ENCODE assay signal across 19 mouse cellular contexts in the genomic region with DNA sequence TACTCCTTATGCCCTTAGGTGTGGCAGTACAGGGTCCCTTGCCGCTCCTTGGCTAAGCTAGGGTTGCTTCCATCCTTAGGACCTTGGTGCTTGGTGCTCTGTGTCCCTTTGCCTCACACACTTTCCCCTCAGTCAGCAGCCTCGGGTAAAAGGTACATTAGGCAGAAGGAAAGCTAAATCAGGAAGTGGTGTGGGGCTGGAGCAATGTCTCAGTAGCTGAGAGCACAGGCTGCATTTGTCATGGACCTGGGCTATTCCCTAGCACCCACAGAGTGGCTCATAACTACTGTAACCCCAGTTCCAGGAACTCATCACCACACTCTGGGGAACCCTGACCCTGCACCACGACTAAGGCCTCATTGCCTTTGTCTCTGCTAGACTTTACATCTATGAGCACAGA. TPM values are rescaled to one million over a fixed set of nuclear protein-coding genes. Genes with fewer than 3 reads are reported as not detected.
DNase-seq lines count a peak whose midpoint lies in the region; ATAC-seq and TF ChIP-seq lines count a peak whose summit lies in the region.
"Had no signal": no experiment of that assay in that cellular context is flagged by ENCODE, and none has a peak within 500 bp of the region (broad histone marks: within the 10 kb centered on the region; RNA-seq: fewer than 3 reads in every experiment).

No protein-coding gene starts in this region.

- peak overlapping the region; percentile 36; the same call in 1 of the 2 replicates for H3K27ac ChIP-seq in lung, embryonic 14.5 days (ENCODE audit: low read depth)
- H3K27ac ChIP-seq: liver, embryonic 15.5 days had no signal

- peaks cover 51% of the 10 kb centered on the region for H3K4me1 ChIP-seq in lung, embryonic 14.5 days (ENCODE audit: insufficient read depth)
- H3K4me1 ChIP-seq in lung, adult 2 months (ENCODE audit: control insufficient read depth, insufficient read depth, low read length) = peaks cover 14% of the 10 kb centered on the region
- H3K4me1 ChIP-seq in megakaryocyte, embryonic 14.5 days = peaks cover 88% of the 10 kb centered on the region

- H3K9me3 ChIP-seq in lung, embryonic 14.5 days (ENCODE audit: low read depth, low read length) = no peaks in the 10 kb centered on the region
- H3K9me3 ChIP-seq in megakaryocyte, embryonic 14.5 days = no peaks in the 10 kb centered on the region
- H3K9me3 ChIP-seq: liver, embryonic 15.5 days had no signal

- H3K4me2 ChIP-seq in lung, embryonic 14.5 days = no peak overlapping the region
- H3K4me2 ChIP-seq: liver, embryonic 15.5 days had no signal

- no peak for TF ChIP-seq CTCF in lung, embryonic 14.5 days (IDR thresholded peaks at IDR 0.05; ENCODE audit: low read depth)
- no peak for TF ChIP-seq CTCF in lung, adult 2 months (IDR thresholded peaks at IDR 0.05; ENCODE audit: insufficient read depth, low read length)

- DNase-seq in lung, embryonic 14.5 days = no peak
- no peak for DNase-seq in lung, adult 2 months
- peak; percentile 53 for DNase-seq in MEL-GATA-1-ER (ENCODE audit: extremely low read depth, low read depth)
- no peak for DNase-seq in right cerebral cortex, postnatal 14 days
- DNase-seq in left cerebral cortex, postnatal 36 days (ENCODE audit: low spot score in 2 of 2) = no peak
- no peak for DNase-seq in embryo, embryonic 10.5 days (ENCODE audit: low spot score)
- DNase-seq: adrenal gland, adult 8-10 months; cerebellum, adult 11 months; gastrocnemius, postnatal 25 days; heart, postnatal 14 days; kidney, adult 18-20 months; kidney, postnatal 14 days; thymus, postnatal 25 days had no signal

- H3K27me3 ChIP-seq in lung, embryonic 14.5 days (ENCODE audit: insufficient read depth, low read length) = no peaks in the 10 kb centered on the region
- H3K27me3 ChIP-seq in megakaryocyte, embryonic 14.5 days (replicated peaks) = no peaks in the 10 kb centered on the region
- H3K27me3 ChIP-seq: liver, embryonic 15.5 days had no signal

- WGBS in lung, embryonic 14.5 days = 78% methylated on average over 3 of the region's 3 CpGs
- 67% methylated on average over 3 of the region's 3 CpGs for WGBS in lung, adult 2 months

- no peak for ATAC-seq in lung, embryonic 14.5 days (ENCODE audit: insufficient read depth)
- peak; percentile 71 for ATAC-seq in granulocyte monocyte progenitor cell, adult 5-6 weeks (replicated peaks; ENCODE audit: poor library complexity, severe bottlenecking)
- ATAC-seq: CD4-positive, CD25-positive, alpha-beta regulatory T cell, adult 4 months; forebrain, embryonic 16.5 days had no signal

- no peak for TF ChIP-seq POLR2A in lung, adult 2 months (IDR thresholded peaks at IDR 0.05; ENCODE audit: borderline replicate concordance, extremely low read depth, low read depth, low read length)

- H3K9ac ChIP-seq in lung, embryonic 14.5 days = no peak overlapping the region
- H3K9ac ChIP-seq: liver, embryonic 15.5 days had no signal

- H3K36me3 ChIP-seq in lung, embryonic 14.5 days (ENCODE audit: insufficient read depth) = peaks cover 16% of the 10 kb centered on the region
- peaks cover 28% of the 10 kb centered on the region for H3K36me3 ChIP-seq in megakaryocyte, embryonic 14.5 days (replicated peaks; ENCODE audit: low read length)
- H3K36me3 ChIP-seq: G1E had no signal

- intact Hi-C loops in left cerebral cortex, postnatal 36 days (cut with DNase I) = no loop called here

- H3K4me3 ChIP-seq in lung, embryonic 14.5 days (ENCODE audit: low read depth, low read length) = no peak overlapping the region
- no peak overlapping the region for H3K4me3 ChIP-seq in lung, adult 2 months (replicated peaks; ENCODE audit: extremely low read depth, low read depth, low read length)
- H3K4me3 ChIP-seq in megakaryocyte, embryonic 14.5 days (replicated peaks) = peak overlapping the region; percentile 55
- H3K4me3 ChIP-seq: liver, embryonic 15.5 days had no signal

RNA-seq across cellular contexts. Expression of gene Notch2, which starts 53.1 kb away (rescaled TPM):
- 43.8 and 45.1 TPM in 2 replicates for polyA plus RNA-seq in lung, embryonic 14.5 days (2014; fragmentation: Nextera tagmentation; extraction: Ambion mirVana)
- 43.0 and 48.7 TPM in 2 replicates for polyA plus RNA-seq in lung, adult 2 months (2012; rRNA removed)
- 27.9 TPM in 2 replicates for total RNA-seq in granulocyte monocyte progenitor cell, adult 5-6 weeks (2014; fragmentation: Nextera tagmentation)
- 23.1 and 31.3 TPM in 2 replicates for total RNA-seq in granulocyte monocyte progenitor cell, adult 5-6 weeks (2017)
- polyA plus RNA-seq in megakaryocyte, embryonic 14.5 days (2012; ENCODE audit: insufficient read depth, low replicate concordance) = 0.45 and 1.9 TPM in 2 replicates
- 10 to 100 TPM; 10.8 to 14.0 TPM for total RNA-seq in left cerebral cortex, postnatal 36 days (2021)
- polyA plus RNA-seq: G1E had no signal

Comparison
In these comparisons a context has a peak if more than half of its experiments do, and no peak if none do; other contexts are left out.
1. RNA of gene Notch2, which starts 53.1 kb away (polyA plus RNA-seq): 43.0 to 48.7 TPM in lung, adult 2 months and 43.8 to 45.1 TPM in lung, embryonic 14.5 days; 0.45 to 1.9 TPM in megakaryocyte, embryonic 14.5 days; every median in the first group is over 10 times any median in the second.